Mouse (Mus musculus) stomach, postnatal 0 days (tissue): ENCODE data around the gene Gm10134. TPM values are rescaled to one million over a fixed set of nuclear protein-coding genes. Genes with fewer than 3 reads are reported as not detected.
"Not testable (repeated sequence)": the region's sequence is repeated elsewhere in the genome, so short reads cannot be mapped to it uniquely, and the experiment has no call there.

Source experiments
- ATAC-seq: fragments of 200-750 bp; cut with Nextera tagmentation; 2 replicates; pipeline ENCODE4 v1.8.0; 2017; ENCODE audit not compliant: low FRiP score, low TSS enrichment
- DNase-seq: peaks from one replicate; pipeline ENCODE4 v3.0.0-alpha.2; 2016; ENCODE audit warnings: low spot score
- H3K27ac ChIP-seq: fragments of 300-500 bp; sonication (generic); replicated peaks from 2 replicates; pipeline ENCODE4 v1.5.1; 2014; ENCODE audit warnings: mild to moderate bottlenecking, control low read depth
- H3K27me3 ChIP-seq: fragments of 300-500 bp; sonication (generic); 2 replicates; pipeline ENCODE4 v1.6.1; 2014; ENCODE audit warnings: low read length; ENCODE audit not compliant: control insufficient read depth, insufficient read depth
- H3K36me3 ChIP-seq: fragments of 300-500 bp; sonication (generic); 2 replicates; pipeline ENCODE4 v1.6.1; 2014; ENCODE audit warnings: low read length, mixed read lengths; ENCODE audit not compliant: control insufficient read depth, insufficient read depth
- H3K4me1 ChIP-seq: fragments of 300-500 bp; sonication (generic); replicated peaks from 2 replicates; pipeline ENCODE4 v1.6.1; 2014; ENCODE audit warnings: antibody characterized with exemption; ENCODE audit not compliant: control insufficient read depth, insufficient read depth
- H3K4me2 ChIP-seq: fragments of 300-500 bp; sonication (generic); replicated peaks from 2 replicates; pipeline ENCODE4 v1.6.1; 2014; ENCODE audit warnings: low read depth, mild to moderate bottlenecking, control low read depth, moderate library complexity
- H3K4me3 ChIP-seq: fragments of 300-500 bp; sonication (generic); 2 replicates; pipeline ENCODE4 v1.5.1; 2014; ENCODE audit warnings: low read depth, low read length, control low read depth
- H3K9ac ChIP-seq: fragments of 300-500 bp; sonication (generic); 2 replicates; pipeline ENCODE4 v1.6.1; 2014; ENCODE audit warnings: mild to moderate bottlenecking, low read length, control low read depth, mixed read lengths
- H3K9me3 ChIP-seq: fragments of 300-500 bp; sonication (generic); 2 replicates; pipeline ENCODE4 v1.6.1; 2016; ENCODE audit warnings: low read length; ENCODE audit not compliant: control insufficient read depth
- CTCF ChIP-seq: IDR thresholded peaks from 2 replicates; pipeline ENCODE4 v1.5.1; 2016; ENCODE audit warnings: antibody characterized with exemption, low read depth, mild to moderate bottlenecking, moderate library complexity
- EP300 ChIP-seq: optimal IDR thresholded peaks from 2 replicates; pipeline ENCODE3; 2016; ENCODE audit warnings: antibody characterized with exemption
- WGBS: fragments of 180-500 bp; shearing (Covaris S2); extraction: QIAGEN DNeasy Blood & Tissue Kit; methylation state at CpG from one replicate; pipeline ENCODE4 v1.1.7; 2014; 5-methylcytosine and 5-hydroxymethylcytosine counted together
- polyA plus RNA-seq: library from polyadenylated mRNA; unstranded; fragments of >200 nt; fragmentation: Nextera tagmentation; extraction: Ambion mirVana; gene quantifications from 2 replicates; pipeline ENCODE4 v1.2.1, GENCODE M21; 2015

Gene Gm10134
- polyA plus RNA-seq, 1 experiment from 2014 or later: 6.2 TPM

- H3K9ac ChIP-seq, H3K9me3 ChIP-seq, H3K4me1 ChIP-seq, H3K4me3 ChIP-seq, H3K27me3 ChIP-seq, H3K27ac ChIP-seq, H3K36me3 ChIP-seq, DNase-seq, ATAC-seq, H3K4me2 ChIP-seq: not testable (repeated sequence)
- TF ChIP-seq CTCF: peak; percentile 64
- WGBS: 49% methylated on average over 5 of the region's 5 CpGs
Measured at GRCm38 (mm10) chr2:28511600-28511999, 5.7 kb downstream of the Gm10134 start.

DNA sequence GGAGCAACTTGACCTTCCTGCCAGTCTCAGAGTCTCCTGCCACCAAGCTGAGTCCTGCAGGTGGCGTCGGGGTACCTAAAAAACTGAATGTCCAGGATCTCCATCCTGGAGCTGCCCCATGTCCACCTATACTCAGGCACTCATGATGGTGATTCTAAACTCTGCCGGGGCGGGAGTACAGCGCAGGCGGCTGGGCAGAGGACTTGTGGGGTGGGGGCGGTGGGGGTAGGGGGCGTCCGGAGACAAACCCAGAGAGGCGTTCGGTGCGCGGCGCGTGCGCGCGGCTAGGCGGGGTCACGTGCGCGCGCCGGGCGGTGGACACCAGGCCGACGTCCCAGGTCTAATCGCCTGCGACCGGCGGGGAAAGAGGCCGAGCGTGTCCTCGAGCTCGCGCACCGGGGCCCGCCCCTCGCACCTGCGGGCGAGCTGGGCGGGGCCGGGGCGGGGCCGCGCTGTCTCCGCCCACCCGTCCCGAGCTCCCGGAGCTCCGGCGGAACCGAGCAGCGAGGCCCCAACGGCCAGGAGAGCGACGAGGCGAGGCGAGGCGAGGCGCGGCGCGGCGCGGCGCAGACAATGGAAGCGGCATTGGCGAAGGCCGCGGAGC, 7.0 kb downstream of the Gm10134 start, which contains the start of gene Ralgds:
TSS of gene Ralgds (plus strand) at position 328 of the 604 bp plus-strand sequence.
- no peaks in the 10 kb centered on the region for H3K27me3 ChIP-seq
- DNase-seq (peak; percentile 87), ATAC-seq (peak; percentile 60)
- WGBS: 0% methylated on average over 64 of the region's 71 CpGs
- peak within 1 kb of the TSS; percentile 93 for H3K27ac ChIP-seq
- peaks cover 5% of the 10 kb centered on the region for H3K4me1 ChIP-seq
- H3K4me3 ChIP-seq: peak within 1 kb of the TSS; percentile 68
- H3K9ac ChIP-seq: peak within 1 kb of the TSS; percentile 78
- TF ChIP-seq CTCF (peak; percentile 50), EP300 (no peak)
- no peaks in the 10 kb centered on the region for H3K36me3 ChIP-seq
- H3K9me3 ChIP-seq: no peaks in the 10 kb centered on the region
- H3K4me2 ChIP-seq: peak within 1 kb of the TSS; percentile 96

DNA sequence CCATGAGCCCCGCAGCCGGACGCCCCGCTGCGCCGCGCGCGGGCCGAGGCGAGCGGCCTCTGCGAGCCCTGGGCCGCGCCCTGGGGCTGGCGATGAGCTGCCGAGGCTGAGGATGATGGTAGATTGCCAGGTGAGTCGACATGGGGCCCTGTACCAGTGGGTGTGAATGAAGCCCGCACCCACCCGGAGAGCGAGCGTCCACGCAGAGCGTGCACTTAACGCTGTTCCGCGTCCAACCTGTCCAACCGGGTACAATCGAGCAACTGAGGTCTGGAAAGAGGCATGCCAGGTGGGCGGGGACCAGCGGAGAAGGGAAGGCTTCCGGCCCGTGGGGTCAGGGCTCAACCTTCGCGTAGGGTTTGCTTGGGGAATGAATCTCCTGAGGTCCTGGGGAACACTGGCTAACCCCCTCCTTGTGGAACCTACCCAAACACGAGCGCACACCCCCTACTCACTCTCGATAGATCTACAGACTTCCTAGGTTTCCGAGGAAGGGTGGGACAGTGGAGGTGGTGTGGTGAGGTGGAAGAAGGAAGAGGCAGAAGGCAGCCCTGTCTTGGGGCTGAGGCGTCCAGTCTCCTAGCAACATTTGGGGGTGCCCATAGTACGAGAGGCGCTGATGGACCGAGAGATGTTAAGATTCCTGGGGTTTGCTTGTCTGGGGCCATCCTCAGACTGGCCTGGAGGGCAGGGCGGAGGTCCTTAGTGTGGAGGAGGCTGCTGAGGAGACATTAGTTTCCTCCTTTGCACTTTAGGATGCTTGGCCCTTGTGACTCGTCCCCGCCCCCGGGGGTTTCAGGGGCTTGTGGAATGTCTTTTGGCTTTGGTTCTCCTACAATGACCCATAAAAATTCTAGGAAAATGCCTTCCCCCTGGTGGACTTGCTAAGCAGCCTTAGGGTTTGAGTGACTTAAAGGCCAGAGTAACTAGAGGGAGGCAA, 7.8 kb downstream of the Gm10134 start:
- WGBS: 5% methylated on average over 46 of the region's 47 CpGs

DNA sequence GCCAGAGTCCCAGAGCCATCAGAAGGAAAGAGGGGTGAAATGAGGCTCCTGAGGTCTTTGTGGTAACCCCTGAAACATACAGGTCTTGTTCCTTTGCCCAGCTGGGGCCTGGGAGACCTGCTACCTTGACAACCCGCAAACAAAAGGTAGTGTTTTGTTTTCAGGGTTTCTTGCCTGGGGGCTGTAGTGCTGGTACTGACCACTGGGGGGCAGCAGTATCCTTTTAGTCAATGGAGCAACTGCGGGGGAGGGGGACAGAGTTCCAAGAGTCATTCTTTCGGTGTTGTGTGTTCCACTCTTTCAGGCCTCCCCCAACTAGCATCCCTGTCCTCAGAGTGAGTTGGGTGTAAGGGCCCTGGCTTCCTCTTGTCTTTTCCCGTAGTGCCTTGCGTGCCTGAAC, 8.6 kb downstream of the Gm10134 start:
- peak overlapping the region; percentile 68 for H3K4me3 ChIP-seq
- H3K9ac ChIP-seq: no peak overlapping the region
- H3K27ac ChIP-seq: peak overlapping the region; percentile 93
- H3K27me3 ChIP-seq: no peaks in the 10 kb centered on the region
- DNase-seq (peak; percentile 89), ATAC-seq (no peak)
- peak overlapping the region; percentile 96 for H3K4me2 ChIP-seq
- TF ChIP-seq CTCF: peak; percentile 94
- TF ChIP-seq EP300: no peak
- H3K36me3 ChIP-seq: no peaks in the 10 kb centered on the region
- 19% methylated on average over 5 of the region's 5 CpGs for WGBS
- peaks cover 5% of the 10 kb centered on the region for H3K4me1 ChIP-seq
- H3K9me3 ChIP-seq: no peaks in the 10 kb centered on the region

More for the DNA sequence above, 7.8 kb downstream of the Gm10134 start:
- ATAC-seq (peak; percentile 10; the same call in 1 of the 2 replicates), DNase-seq (peak; percentile 80)
- Histone ChIP-seq H3K9ac (peak overlapping the region; percentile 78), H3K4me1 (peaks cover 5% of the 10 kb centered on the region), H3K27ac (peak overlapping the region; percentile 93), H3K9me3 (no peaks in the 10 kb centered on the region), H3K27me3 (no peaks in the 10 kb centered on the region), H3K4me3 (peak overlapping the region; percentile 68), H3K4me2 (peak overlapping the region; percentile 96), H3K36me3 (no peaks in the 10 kb centered on the region)
- TF ChIP-seq CTCF (no peak), EP300 (no peak)

- no peak overlapping the region for H3K9ac ChIP-seq
- no peak overlapping the region for H3K4me3 ChIP-seq
- H3K36me3 ChIP-seq: no peaks in the 10 kb centered on the region
- 30% methylated on average over 5 of the region's 5 CpGs for WGBS
- no peaks in the 10 kb centered on the region for H3K9me3 ChIP-seq
- TF ChIP-seq EP300 (no peak), CTCF (peak; percentile 97)
- H3K4me1 ChIP-seq: peaks cover 8% of the 10 kb centered on the region
- H3K4me2 ChIP-seq: no peak overlapping the region
- peak; percentile 86 for ATAC-seq
- H3K27me3 ChIP-seq: no peaks in the 10 kb centered on the region
- DNase-seq: peak; percentile 94
- H3K27ac ChIP-seq: peak overlapping the region; percentile 87
Measured at GRCm38 (mm10) chr2:28517206-28517909, 11.5 kb downstream of the Gm10134 start.
